Mouse (Mus musculus) ES-E14 (cell line): ENCODE data around the gene Clic4.

Source experiments
- CHD2 ChIP-seq: IDR thresholded peaks from 2 replicates; pipeline ENCODE4 v1.6.1; 2014; ENCODE audit warnings: mild to moderate bottlenecking, low read depth, low read length, inconsistent platforms
- HCFC1 ChIP-seq: IDR thresholded peaks from 2 replicates; pipeline ENCODE4 v1.6.1; 2012; ENCODE audit warnings: low read length, inconsistent platforms, borderline replicate concordance; ENCODE audit not compliant: insufficient read depth
- MAFK ChIP-seq: IDR thresholded peaks from 2 replicates; pipeline ENCODE4 v1.6.1; 2014; ENCODE audit warnings: mild to moderate bottlenecking, low read depth, low read length, inconsistent platforms; ENCODE audit not compliant: insufficient read depth
- ZC3H11A ChIP-seq: IDR thresholded peaks from 2 replicates; pipeline ENCODE4 v1.6.1; 2012; ENCODE audit warnings: low read depth, mild to moderate bottlenecking, inconsistent platforms, low read length, borderline replicate concordance
- ZNF384 ChIP-seq: IDR thresholded peaks from 2 replicates; pipeline ENCODE4 v1.6.1; 2012; ENCODE audit warnings: low read depth, low read length, inconsistent platforms

DNA sequence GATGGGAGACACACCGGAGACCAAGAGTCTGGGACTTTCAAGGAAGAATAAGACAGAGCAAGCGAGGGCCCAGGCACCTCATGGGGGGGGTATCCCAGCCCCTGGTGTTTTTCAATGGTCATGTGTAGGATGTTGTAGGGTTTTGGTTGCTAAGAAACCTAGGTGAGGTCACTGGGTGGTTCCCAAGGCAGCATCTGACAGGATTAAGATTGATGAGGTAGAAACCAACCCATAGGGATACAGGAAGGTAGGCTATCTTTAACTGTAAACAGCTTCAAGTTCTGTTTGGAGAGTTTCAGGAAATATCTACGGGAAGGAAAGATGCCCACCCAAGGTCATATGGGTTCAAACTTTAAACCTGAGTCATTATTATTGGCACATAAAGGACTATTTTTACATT lies 21.2 kb upstream of the Clic4 start:
- no peak for TF ChIP-seq CHD2
- TF ChIP-seq ZNF384: no peak
- no peak for TF ChIP-seq MAFK
- TF ChIP-seq HCFC1: no peak
- TF ChIP-seq ZC3H11A: no peak
